Mouse (Mus musculus): Measurements from ENCODE around the gene Skiv2l. TPM values are rescaled to one million over a fixed set of nuclear protein-coding genes. Genes with fewer than 3 reads are reported as not detected.

Gene Skiv2l
- total and polyA plus RNA-seq, 3 experiments, result 34.9 to 47.0 TPM; not detected in 1

DNA sequence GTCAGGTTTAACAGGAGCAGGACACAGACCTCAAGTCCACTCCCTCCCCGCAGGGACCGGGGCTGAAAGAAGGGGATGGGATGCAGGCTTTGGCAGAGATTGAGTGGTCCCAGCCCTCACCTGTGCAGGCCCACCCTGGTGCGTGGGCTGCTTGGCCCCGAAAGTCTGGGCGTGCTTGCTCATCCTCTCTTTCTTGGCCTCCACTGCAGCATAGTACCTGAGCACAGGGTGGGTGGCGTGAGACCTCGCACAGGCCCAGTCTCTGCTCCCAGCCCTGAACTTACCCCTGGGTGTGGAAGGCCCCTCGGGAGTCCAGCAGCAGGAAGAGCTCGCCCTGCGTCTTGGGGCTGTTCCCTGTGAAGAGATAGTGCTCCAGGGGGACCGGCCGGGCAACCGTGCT is 5.1 kb downstream of the Skiv2l start:
- Histone ChIP-seq H3K4me1 (ENCODE audit: control insufficient read depth in 1 of 2, insufficient read depth in 2 of 2, low read length in 2 of 2) (no peaks in the 10 kb centered on the region), H3K36me3 (ENCODE audit: control insufficient read depth in 1 of 2, insufficient read depth in 2 of 2, low read length in 2 of 2) (peaks cover 0 to 1% of the 10 kb centered on the region in 2 experiments; a peak in 3 of 4 replicates), H3K79me2 (ENCODE audit: control insufficient read depth, insufficient read depth, low read length, poor library complexity) (peaks cover 2% of the 10 kb centered on the region), H3K4me3 (ENCODE audit: control insufficient read depth in 1 of 2, insufficient read depth in 1 of 2, low read depth in 2 of 2, low read length in 2 of 2) (no peak overlapping the region), H3K27me3 (ENCODE audit: control insufficient read depth in 1 of 2, insufficient read depth in 2 of 2, low read length in 2 of 2) (no peaks in the 10 kb centered on the region), H3K9ac (ENCODE audit: control insufficient read depth, low read depth, low read length, poor library complexity, severe bottlenecking) (no peak overlapping the region), H3K27ac (ENCODE audit: control insufficient read depth, low read depth, low read length) (no peak overlapping the region), H3K9me3 (replicated peaks; ENCODE audit: insufficient read depth, low read length) (no peaks in the 10 kb centered on the region)
- DNase-seq (ENCODE audit: low read depth, low spot score), result no peak
- TF ChIP-seq E2F4 (IDR thresholded peaks at IDR 0.05; ENCODE audit: borderline replicate concordance, low read depth, low read length) (no peak), TBP (IDR thresholded peaks at IDR 0.05; ENCODE audit: low read depth, low read length) (no peak), MYB (IDR thresholded peaks at IDR 0.05; ENCODE audit: low read depth, low read length) (no peak), RCOR1 (IDR thresholded peaks at IDR 0.05; ENCODE audit: low read depth, low read length) (no peak), BHLHE40 (IDR thresholded peaks at IDR 0.05; ENCODE audit: borderline replicate concordance, low read depth, low read length) (no peak), ZNF384 (IDR thresholded peaks at IDR 0.05; ENCODE audit: low read depth, low read length) (no peak)

DNA sequence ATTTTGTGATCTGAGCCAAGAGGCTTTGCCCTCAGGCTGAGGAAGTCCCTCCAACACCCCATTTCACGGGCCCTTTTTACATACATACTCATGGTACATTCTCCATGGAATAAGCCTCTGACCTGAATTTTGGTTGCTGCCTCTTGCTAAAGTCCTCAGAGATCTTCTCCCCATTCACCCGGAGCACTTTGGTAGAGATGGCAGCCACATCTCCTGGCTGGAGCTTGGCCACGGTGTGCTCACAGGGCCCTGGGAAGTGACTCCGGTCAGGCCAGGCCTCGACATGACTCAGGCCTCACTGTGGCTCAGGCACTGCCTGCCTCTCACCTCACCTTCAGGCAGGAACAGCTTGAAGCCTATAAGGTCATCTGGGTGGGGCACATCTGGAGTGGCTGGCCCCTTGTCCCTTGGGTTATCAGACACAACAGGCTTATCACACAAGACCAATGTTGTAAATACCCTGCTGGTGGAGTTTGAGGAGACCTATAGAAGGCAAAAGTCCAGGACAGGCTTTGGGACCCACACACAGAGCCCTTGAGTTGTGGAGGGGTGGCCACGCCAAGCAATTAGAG is 9.2 kb downstream of the Skiv2l start:
- peaks cover 7% of the 10 kb centered on the region for H3K79me2 ChIP-seq (ENCODE audit: control insufficient read depth, insufficient read depth, low read length, poor library complexity)
- no peak overlapping the region for H3K9ac ChIP-seq (ENCODE audit: control insufficient read depth, low read depth, low read length, poor library complexity, severe bottlenecking)
- no peak for DNase-seq (ENCODE audit: low read depth, low spot score)
- peaks cover 0 to 8% of the 10 kb centered on the region in 2 experiments; a peak in 2 of 4 replicates for H3K4me1 ChIP-seq (ENCODE audit: control insufficient read depth in 1 of 2, insufficient read depth in 2 of 2, low read length in 2 of 2)
- no peaks in the 10 kb centered on the region; a peak in 2 of 4 replicates for H3K36me3 ChIP-seq (ENCODE audit: control insufficient read depth in 1 of 2, insufficient read depth in 2 of 2, low read length in 2 of 2)
- H3K27me3 ChIP-seq (ENCODE audit: control insufficient read depth in 1 of 2, insufficient read depth in 2 of 2, low read length in 2 of 2), result no peaks in the 10 kb centered on the region
- no peaks in the 10 kb centered on the region for H3K9me3 ChIP-seq (replicated peaks; ENCODE audit: insufficient read depth, low read length)
- no peak overlapping the region for H3K27ac ChIP-seq (ENCODE audit: control insufficient read depth, low read depth, low read length)
- TF ChIP-seq NRF1 (IDR thresholded peaks at IDR 0.05; ENCODE audit: insufficient read depth, low read depth, low read length, poor library complexity, severe bottlenecking) (no peak), ZKSCAN1 (IDR thresholded peaks at IDR 0.05; ENCODE audit: low read depth, low read length) (no peak), RCOR1 (IDR thresholded peaks at IDR 0.05; ENCODE audit: low read depth, low read length) (no peak), BHLHE40 (IDR thresholded peaks at IDR 0.05; ENCODE audit: borderline replicate concordance, low read depth, low read length) (no peak), EP300 (IDR thresholded peaks at IDR 0.05; ENCODE audit: low read depth in 1 of 2, low read length in 2 of 2) (no peak), MAX (IDR thresholded peaks at IDR 0.05; ENCODE audit: low read length) (no peak), ZMIZ1 (IDR thresholded peaks at IDR 0.05; ENCODE audit: low read depth, low read length) (no peak), TBP (IDR thresholded peaks at IDR 0.05; ENCODE audit: low read depth, low read length) (no peak), ZNF384 (IDR thresholded peaks at IDR 0.05; ENCODE audit: low read depth, low read length) (no peak), USF2 (IDR thresholded peaks at IDR 0.05; ENCODE audit: borderline replicate concordance in 1 of 2, insufficient read depth in 1 of 2, low read depth in 1 of 2, low read length in 2 of 2) (no peak), HCFC1 (IDR thresholded peaks at IDR 0.05; ENCODE audit: low read depth, low read length) (no peak), GATA1 (IDR thresholded peaks at IDR 0.05; ENCODE audit: low read depth, low read length) (no peak)
- H3K4me3 ChIP-seq (ENCODE audit: control insufficient read depth in 1 of 2, insufficient read depth in 1 of 2, low read depth in 2 of 2, low read length in 2 of 2), result no peak overlapping the region
